Mouse (Mus musculus) hindlimb bud, embryonic 11.5 days (tissue): Measurements from ENCODE around the gene Kdm4a.

Experiments used
- DNase-seq: peaks from one replicate; pipeline ENCODE4 v3.0.0-alpha.2; 2012; ENCODE audit warnings: low read depth, low spot score; ENCODE audit errors: extremely low spot score

Kdm4a gene

DNA sequence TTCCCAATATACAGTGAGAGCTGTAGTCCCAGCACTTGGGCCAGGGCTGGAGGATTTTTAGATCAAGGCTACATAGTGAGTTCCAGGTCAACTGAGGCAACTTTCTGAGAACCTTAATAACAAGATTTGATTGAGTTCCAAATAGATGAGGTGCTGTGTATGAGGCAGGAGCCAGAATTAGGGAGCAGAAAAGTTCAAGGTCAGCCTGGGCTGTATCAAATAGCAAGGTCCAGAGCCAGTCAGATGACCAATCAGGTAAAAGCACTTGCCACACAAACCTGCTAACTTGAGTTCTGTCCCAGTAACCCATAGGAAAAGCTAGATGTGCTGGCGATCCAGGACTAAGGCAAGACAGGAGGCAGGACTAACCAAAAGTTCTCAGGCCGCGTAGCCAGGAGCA is 22.2 kb downstream of the Kdm4a start:
- no peak for DNase-seq

DNA sequence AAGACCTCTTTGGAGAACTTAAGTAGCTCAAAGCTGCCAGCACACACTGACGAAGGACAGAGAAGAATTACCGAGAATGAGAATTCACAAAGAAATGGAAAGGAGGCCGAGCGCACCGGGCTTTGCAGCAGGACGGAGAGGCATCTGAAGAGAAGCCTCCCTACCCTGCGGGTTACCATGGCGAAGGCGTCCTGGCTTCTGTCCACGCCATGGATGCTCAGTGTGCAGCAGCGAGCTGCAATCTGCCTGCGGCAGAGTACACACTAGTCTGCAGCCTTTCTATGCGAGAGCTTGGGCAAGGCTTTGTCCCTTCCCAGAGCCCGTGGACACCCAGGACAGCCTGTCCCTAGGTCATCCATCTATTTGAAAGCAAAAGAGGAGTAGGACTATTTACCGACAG is 23.3 kb downstream of the Kdm4a start:
- no peak for DNase-seq

DNA sequence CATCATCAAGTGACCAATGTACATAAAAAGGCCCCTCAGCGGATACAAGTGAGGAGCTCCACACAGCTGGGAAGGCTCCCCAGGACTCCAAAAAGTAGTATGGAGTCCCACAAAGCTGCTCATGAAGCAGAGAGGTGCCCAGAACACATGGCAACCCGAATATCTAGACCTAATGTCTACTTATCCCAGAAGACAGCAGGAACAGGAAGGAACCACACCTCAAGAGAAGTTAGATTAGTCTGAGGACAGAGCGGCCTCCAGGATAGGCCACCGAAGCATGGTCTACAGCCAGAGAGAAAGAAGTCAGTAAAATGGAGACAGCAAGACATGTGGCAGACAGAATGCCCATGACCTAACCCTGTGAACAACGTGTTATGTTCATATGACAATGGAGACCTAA is 25.0 kb downstream of the Kdm4a start:
- DNase-seq: no peak

DNA sequence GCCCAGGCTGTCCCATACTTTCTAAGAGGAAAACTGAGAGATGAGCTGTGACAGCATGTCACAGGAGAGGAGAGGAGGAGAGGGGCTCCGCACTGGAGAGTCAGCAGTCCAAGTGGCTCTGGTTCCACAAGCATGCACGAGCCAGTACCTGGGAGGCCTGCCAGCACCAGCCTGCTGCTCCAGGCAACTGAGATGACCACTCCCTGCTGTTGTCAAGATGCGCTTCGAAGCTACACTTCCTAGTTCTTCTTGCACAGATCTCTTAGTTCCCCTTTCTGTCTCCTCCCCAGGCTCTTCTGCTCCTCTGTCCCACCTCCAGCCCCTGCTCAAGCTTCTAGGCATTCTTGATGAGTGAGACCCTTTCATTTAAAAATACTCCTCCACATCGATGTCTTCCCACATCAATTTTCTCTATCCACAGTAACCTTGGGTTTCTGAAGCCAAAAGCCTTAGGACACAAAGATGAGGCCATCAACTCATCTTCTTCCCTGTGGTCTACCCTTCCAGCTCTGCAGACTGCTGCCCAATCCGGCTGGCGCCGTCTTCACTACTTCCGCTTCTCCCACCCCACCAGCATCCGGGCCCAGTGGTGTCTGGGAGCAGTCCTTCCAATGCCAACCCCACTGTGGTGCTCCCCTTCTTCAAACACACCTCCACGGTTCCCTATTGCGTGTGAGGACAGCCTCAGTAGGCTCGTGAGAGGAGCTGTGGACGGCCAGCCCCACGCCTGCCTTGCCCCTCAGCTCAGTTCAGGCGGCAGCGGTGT is 27.6 kb downstream of the Kdm4a start:
- DNase-seq: no peak

DNA sequence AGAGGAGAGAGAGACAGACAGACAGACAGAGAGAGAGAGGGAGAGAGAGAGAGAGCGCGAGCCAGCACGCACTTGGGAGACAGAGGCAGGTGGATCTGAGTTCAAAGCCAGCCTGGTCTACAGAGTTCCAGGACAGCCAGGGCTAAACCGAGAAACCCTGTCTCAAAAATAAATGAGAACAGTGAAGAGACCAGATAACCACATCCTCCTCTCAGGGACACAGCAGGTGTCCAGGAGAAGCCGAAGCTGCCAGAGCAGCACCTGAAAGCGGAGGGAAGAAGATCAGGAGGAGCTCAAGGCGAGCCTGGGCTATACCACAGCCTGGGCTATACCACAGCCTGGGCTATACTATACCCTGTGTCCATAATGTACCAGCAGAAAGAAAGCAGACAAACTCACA is 29.0 kb downstream of the Kdm4a start:
- DNase-seq: no peak

DNA sequence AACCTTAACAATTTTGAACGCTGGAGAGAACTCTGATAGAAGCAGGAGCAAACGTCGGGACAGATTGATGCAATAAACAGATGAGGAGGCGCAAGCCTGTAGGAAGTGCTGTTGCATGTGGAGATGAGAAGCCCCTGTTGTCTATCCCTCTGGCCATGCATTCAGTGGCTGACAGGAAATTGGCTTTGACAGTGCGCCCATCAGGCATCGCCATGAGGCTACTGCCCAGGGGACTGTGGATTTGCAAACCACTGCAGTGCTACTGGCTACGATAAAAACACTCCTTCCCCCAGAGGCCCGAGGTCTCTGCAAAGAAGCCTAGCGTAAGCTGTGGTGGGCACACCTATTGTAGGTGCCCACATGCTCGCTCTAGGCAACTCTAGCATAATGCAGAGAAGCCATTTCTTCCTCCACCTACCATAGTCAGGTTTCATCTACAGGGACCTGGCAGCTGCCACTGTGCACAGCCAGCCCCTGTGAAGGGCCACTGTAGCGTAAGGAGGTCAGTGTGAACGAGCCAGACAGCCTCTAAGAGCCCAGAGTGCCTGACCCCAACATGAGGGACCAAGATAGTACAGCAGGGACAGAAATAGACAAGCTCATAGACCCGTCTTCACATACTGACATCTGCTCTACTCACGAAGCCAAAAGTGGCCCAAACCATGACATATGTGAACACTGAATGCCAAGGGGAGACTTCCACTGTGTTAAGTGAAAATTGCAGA is 29.7 kb downstream of the Kdm4a start:
- no peak for DNase-seq

DNA sequence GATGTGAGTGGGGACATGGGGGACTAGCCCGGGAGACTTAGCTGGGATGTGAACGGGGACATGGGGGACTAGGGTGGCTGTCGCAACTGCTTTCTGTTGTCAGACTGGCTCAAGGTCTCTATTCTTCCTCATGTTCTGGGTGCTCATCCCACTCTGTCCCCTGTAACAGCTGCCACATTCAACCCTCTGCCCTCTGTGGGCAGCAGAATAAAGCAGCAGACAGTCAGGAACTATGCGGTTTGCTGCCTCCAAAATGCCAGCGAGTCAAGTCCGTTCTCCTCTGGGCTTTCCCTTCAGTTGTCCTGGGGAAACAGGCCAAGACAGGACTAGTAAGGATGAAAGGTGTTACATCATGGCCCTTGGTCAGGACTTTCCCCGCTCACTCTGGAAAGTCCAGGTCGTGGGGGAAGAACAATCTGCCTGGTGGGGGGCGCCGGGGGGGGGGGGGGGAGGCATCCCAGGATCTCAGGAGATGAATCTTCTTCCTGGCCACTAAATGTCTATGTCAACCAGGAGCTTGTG is 30.7 kb downstream of the Kdm4a start:
- DNase-seq: no peak

DNA sequence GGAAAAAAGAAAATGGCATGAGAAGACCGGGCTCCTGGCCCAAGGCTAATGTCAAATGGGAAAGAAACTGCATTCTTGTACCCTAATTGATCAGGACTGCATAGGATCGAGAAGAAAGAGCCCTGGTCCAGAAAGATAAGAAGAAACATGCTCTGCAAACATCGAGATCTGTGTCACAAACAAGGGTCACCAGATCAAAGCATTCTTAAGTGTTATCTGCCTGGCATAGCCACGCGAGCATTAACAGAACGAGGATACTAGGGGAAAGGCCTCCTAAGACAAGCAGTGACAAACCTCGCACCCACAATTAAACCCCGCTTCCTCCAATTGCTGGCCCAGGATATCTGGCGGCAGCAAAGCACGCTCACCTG is 31.5 kb downstream of the Kdm4a start:
- DNase-seq: no peak

DNA sequence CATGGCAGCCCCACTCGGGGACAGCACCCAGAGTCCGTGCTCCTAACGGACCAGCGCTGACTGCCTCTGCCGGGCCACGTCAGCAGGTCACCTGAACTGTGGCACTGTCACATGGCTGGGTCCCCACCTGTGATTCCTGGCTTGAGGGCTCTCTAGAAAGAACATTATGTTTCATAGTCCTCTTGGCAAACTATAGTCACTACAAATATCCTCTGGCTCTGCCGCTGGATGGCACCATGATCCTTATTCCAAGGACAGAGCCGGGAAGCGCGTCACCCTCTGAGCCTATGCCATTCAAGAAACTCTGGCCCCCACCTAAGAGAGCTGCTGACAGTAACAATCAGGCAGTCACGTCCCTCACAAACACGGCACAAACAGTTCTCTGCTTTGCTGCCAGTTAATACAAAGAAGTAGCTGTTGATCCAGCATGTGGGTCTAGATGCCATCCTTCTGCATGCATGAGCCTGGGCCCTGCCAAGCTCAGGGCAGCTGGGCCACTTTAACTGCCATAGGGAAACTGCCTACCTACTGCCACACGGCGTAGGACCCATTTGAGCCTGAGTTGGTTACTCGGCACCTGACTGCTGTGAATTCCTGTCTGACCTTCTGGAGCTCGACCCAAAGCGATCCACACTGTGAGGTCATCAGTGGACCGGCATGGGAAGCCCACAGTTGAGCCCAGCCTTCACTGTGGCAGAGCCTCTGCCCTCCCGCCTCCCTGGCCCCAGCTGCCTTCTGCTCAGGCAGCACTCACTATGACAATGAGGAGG is 32.1 kb downstream of the Kdm4a start:
- no peak for DNase-seq

DNA sequence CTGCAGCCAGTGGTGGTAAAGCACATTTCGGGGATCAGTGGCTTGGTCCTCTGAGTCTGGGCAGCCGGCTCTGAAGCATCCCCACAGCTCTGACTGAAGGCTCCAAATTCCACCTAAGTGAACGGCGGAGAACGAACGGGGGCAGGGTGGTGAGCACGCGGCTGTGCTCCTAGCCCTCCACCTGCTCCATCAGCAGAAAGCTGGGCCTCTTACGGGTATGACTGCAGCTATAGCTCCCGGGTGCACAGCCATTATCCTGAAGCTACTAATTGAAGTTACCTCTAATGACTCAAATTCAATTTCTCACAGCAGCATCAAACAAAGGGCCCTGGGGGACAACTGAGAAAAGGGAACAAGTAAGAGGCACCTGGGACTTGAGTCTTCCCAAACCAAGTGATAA is 32.8 kb downstream of the Kdm4a start:
- no peak for DNase-seq

DNA sequence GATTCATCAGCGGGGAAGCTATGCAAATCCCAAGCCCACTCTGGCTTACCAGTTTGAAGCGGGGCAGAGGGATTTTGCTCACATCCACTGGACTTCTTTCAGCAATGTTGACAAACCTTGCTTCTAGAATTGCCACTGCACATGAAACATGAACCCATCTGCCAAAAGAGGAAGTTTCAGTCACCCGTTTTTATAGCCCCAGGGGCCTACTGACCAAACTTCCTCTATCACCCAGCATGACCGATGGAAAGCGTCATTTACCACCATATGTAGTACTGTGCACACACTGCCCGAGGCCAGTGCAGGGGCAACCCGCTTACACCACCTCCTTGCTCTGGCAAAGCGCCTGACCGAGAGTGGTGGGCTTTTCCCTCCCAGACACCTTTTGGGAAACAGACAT is 35.5 kb downstream of the Kdm4a start:
- no peak for DNase-seq

DNA sequence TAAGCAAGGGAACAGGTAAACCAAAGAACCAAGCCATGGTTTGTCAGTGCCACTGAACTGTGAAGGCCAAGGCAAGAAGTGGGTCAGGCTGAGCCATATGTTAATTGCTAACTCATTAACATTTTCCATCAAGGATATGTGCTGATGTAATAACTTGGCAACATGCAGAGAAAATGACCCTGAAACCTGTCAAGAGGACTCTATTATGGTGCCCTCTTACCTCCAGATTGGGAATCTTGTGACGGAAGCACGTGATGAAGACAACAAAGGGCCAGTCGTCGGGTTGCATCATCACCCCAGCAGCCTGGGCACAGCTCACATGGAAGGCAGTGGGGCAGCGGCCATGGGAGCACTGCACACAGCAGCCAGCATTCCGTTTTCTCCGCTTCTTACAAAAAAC is 36.2 kb downstream of the Kdm4a start:
- no peak for DNase-seq

DNA sequence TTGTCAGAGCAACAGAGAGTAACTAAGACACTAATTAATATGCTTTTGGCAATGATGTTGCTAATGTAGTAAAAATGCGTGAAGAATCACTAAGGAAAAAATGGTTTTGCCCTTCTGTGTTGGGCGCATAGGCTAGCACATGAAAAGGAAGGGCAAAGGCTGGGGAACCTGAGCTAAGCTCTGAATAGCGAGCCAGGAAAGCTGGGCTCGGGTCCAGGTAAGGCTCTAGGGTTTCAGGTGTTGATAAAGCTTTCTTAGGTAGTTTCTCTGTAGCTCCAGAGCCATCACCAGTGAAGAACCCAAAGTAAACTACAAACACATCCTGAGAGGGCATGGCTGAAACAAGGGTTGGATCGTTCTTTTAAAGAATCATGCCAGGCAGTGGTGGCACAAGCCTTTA is 38.3 kb downstream of the Kdm4a start:
- no peak for DNase-seq

DNA sequence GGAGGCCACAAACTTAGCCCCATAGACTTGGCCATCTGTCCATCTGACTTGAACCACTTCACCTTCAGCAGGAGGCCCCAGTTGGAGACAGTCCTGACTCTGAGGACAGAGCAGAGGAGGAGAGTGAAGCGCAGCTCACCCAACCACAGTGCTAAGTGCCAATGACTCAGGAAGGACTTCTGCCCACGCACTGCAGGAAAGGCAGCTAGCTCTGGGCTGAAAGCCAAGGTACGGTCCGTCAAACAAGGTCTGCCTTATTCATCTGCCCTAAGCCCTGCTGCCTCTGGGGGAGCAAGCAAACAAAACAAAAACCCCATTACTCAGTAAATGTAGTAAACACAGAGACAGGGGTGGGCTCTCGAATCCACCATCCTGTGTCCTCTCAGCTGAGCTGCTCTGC is 41.0 kb downstream of the Kdm4a start:
- DNase-seq: no peak

DNA sequence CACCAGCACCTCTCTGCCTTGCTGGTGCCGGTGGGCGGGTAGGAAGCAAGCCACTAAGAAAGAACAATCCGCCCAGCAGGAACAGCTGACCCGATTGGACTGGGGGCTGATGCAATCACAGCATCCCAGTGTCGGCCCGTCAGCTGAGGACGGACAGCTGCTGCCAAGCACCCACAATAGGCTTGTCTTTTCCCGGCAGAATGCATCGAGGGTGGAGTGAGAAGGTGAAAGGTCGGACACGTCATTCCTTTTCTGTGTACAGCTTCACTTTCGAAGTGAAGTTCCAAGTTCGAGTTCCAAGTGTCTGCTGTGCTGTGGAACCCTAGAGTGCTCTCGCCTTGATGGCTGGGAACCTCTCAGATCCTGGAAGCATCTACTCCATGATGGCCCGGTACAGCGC is 42.0 kb downstream of the Kdm4a start:
- DNase-seq: no peak

DNA sequence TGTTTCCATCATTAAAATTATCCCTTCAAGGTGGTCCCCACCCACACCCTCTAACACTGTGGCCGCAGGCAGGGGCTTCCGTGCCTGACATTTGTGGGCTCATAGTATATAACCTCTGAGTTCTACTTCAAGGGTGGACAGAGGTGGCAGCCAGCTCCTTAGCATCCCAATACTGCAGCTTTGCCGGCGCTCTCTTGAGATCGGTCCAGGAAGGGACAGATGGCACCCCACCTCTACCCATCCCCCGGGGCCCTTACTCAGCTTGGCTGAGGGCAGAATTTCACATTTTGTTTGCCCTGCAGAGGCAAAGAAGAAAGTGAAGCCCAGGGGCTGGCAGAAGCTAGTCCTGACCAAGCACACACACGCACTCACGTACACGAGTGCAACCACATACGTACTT is 42.5 kb downstream of the Kdm4a start:
- DNase-seq: no peak

DNA sequence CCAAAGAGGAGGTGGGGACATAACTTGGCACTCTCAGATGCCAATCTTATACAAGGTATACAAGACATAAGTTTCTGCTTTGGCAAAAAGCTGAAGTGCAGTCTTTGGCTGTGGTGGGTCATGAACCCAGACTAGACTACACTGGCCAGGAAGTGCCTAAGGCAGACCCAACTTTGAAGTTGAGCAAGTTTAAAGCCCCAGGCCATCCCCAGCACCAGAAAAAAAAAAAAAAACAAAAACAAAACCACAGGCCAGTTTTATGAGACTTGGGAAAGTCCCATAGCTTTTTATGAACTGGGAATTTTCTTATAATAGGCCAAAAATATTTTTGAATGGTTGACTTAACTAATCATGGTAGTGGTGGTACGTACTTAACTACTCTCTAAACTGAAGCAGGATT is 44.4 kb downstream of the Kdm4a start:
- no peak for DNase-seq

DNA sequence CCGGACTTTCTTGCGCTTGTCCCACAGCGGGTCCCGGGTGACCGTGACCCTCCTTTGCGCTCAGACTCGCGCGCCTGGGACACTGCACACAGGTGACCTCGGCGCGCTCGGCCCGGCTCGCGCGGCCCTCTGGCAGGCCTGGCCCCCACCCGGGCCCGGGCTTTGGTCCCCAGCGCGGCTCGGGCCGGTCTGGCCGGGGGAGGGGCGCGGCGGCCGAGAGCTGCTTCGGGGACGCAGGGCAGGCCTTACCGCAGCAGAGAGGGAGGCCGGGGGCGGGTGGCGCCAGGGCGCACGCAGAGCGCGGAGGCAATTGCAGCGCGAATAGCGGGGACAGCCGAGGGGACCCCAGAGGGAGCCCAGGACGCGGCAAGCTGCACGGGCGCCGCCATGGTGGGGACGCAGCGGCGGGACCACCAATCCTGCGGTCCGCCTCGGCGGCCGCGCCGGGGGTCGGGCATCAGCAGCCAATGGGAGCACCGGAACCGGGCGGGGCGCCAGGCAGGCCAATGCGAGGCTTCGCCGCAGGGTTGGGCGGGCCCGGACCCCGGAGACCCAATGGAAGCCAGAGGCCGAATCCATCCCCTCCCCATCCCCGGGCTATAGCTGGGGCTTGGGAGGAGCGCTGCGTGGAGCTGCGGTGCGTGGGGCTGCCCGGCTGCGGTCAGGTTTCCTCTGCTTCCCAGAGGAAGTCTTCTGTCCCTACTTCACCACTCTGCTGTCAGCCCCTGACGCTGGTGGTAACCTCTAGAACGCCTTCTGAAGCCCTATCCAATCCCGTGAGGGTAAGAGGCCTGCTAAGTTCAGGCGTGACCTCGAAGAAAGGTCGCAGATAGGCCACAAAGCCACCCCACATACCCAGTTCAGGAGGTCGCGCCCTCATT is 45.1 kb downstream of the Kdm4a start, which contains the start of gene St3gal3:
Gene St3gal3, minus strand, starts transcription at position 430 of the 881 bp plus-strand sequence.
- peak; percentile 58 for DNase-seq

DNA sequence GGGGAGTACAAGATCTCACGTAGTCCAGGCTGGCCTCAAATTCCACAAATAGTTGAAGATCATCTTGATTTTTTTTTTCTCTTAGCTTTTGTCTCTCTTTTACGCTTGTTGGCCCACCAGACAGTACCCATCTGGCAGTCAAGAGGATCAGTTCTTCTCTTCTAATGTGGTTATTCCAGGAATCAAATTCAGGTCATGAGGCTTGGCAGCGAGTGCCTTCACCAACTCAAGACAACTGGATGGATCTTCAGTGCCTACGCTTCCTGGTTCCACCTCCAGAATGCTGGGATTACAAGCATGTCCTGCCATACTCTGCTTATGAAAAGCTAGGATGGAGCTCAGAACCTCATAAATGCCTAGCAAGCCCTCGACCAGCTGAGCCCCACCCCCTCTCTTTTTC is 48.5 kb downstream of the Kdm4a start:
- no peak for DNase-seq

DNA sequence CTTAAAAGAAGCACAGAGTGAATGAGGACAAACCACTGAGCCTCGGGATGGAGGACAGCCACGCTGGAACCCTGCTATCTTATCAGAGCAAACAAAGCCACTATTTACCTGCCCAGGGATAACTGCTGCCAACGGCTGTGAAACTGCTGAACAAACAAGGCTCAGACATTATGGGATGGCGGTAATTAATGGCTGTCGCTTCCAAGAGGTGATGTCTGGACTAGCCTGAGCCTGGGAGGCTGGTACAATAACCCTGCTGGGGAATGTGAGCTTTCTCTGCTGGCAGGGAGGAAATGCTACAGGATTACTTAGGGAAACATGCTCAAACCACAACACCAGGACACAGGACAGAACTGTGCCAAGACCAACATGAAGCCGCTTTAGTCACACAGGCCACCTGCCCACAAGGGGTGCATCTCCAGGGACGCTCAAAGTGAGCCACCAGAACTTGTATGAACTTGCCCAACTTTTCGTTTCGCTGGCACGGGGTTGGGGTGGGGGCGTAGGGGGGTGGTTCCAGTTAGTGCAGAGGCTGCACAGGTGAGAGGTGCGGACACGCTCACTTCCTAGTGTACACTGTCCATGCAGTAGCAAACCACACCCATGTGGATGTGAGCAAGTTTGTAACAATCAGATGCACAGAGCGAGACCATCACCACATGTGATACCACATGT is 56.7 kb downstream of the Kdm4a start:
- DNase-seq: no peak
